Mouse (Mus musculus) erythroblast, embryonic 14.5 days (primary cell): ENCODE measurements around the gene Gpr182. TPM values are rescaled to one million over a fixed set of nuclear protein-coding genes. Genes with fewer than 3 reads are reported as not detected.
A peak's percentile ranks its signal among the peaks of the same experiment; 100 is the strongest.

Experiments used
- H3K27me3 ChIP-seq: 2 replicates; pipeline ENCODE4 v1.6.1; 2012; ENCODE audit warnings: inconsistent platforms; ENCODE audit not compliant: control insufficient read depth
- H3K36me3 ChIP-seq: 2 replicates; pipeline ENCODE4 v1.6.1; 2012; ENCODE audit warnings: mild to moderate bottlenecking, inconsistent platforms; ENCODE audit not compliant: control insufficient read depth
- H3K4me1 ChIP-seq: 2 replicates; pipeline ENCODE4 v1.6.1; 2012; ENCODE audit warnings: inconsistent platforms; ENCODE audit not compliant: control insufficient read depth
- H3K4me3 ChIP-seq: replicated peaks from 2 replicates; pipeline ENCODE3; 2012; ENCODE audit warnings: moderate library complexity, mild to moderate bottlenecking, inconsistent platforms
- H3K9me3 ChIP-seq: 2 replicates; pipeline ENCODE4 v1.6.1; 2012; ENCODE audit warnings: low read length, inconsistent platforms, mixed read lengths; ENCODE audit not compliant: control insufficient read depth
- GATA1 ChIP-seq: IDR thresholded peaks from 2 replicates; pipeline ENCODE4 v1.6.1; 2012; ENCODE audit warnings: low read length, inconsistent platforms, mixed read lengths
- TAL1 ChIP-seq: IDR thresholded peaks from 3 replicates; pipeline ENCODE4 v1.6.1; 2012; ENCODE audit warnings: low read length, inconsistent platforms, mixed read lengths
- polyA plus RNA-seq: library from polyadenylated mRNA; stranded (reverse); fragments of >175 nt; gene quantifications from 2 replicates; pipeline ENCODE4 v1.2.3, GENCODE M21; 2012

The Gpr182 gene
- polyA plus RNA-seq, 1 experiment, result 0.12 TPM

- no peak within 1 kb of the TSS for H3K4me3 ChIP-seq
- no peaks in the 10 kb centered on the region for H3K36me3 ChIP-seq
- peaks cover 6% of the 10 kb centered on the region for H3K4me1 ChIP-seq
- TF ChIP-seq GATA1, result no peak
- no peak for TF ChIP-seq TAL1
- no peaks in the 10 kb centered on the region for H3K27me3 ChIP-seq
- H3K9me3 ChIP-seq, result no peaks in the 10 kb centered on the region
Measured at GRCm38 (mm10) chr10:127759181-127760110, 7.9 kb upstream of the Gpr182 start, which contains the start of the genes Rdh1 and Rdh16f1. Gene Rdh1 (plus strand): TSS chr10:127759721. Gene Rdh16f1 (plus strand): TSS chr10:127759787.

DNA sequence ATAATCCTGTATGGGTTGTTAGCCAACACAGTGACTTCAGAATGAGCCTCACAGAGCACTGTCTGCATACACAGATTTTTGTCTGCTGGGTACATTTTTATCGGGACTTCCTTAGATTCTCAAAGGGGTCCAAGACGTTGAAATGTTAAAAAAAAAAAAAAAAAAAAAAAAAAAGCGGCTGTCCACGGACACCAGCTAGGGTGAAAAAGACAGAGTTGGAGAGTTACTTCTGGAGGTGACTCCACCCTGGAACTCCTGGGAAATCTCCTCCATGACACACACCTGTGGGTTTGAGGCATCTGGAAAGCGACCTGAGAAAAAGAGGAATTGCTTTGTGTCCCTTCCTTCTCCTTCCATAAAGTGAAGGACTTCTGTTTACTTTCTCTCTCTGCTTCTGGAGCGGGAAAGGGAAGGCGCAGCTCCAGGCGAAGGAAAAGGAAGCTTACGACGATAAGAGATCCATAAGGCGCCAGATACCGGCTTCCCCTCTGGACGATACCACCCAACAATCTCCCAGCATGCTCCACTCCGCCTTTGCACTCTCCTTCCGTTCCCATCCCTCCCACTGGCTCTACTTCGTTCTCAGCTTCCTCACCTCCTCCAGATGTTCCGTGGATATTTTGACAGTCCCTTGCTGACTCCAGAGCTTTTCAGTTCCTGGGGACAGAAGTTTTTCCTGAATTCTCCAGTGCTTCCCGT, 4.4 kb upstream of the Gpr182 start:
- H3K4me3 ChIP-seq, result no peak overlapping the region
- no peak for TF ChIP-seq TAL1
- TF ChIP-seq GATA1, result no peak
- H3K9me3 ChIP-seq, result no peaks in the 10 kb centered on the region
- no peaks in the 10 kb centered on the region for H3K36me3 ChIP-seq
- H3K4me1 ChIP-seq, result peaks cover 12% of the 10 kb centered on the region
- no peaks in the 10 kb centered on the region for H3K27me3 ChIP-seq

DNA sequence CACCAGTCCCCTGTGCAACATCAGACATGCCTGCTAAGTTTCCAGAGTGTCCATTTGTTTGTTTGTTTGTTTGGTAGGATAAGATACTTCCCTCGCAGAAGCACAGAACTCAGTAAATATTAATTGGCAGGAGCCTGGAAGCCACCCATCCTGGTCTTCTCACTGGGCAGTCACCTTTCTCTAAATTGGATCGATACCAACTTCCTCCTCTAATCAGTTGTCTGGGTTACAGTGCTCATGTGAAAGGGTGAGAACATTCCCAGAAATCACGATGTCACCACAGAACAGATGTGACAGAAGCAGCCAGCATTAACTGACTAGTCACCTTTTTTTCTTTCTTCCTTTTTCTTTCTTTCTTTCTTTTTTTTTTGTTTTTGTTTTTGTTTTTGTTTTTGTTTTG, 3.7 kb upstream of the Gpr182 start:
- TF ChIP-seq TAL1 (no peak), GATA1 (no peak)
- Histone ChIP-seq H3K9me3 (no peaks in the 10 kb centered on the region), H3K4me1 (peaks cover 12% of the 10 kb centered on the region), H3K36me3 (no peaks in the 10 kb centered on the region; the same call in 1 of the 2 replicates), H3K27me3 (peaks cover 5% of the 10 kb centered on the region), H3K4me3 (no peak overlapping the region)

- H3K4me1 ChIP-seq, result peaks cover 12% of the 10 kb centered on the region
- no peaks in the 10 kb centered on the region; the same call in 1 of the 2 replicates for H3K36me3 ChIP-seq
- H3K9me3 ChIP-seq, result no peaks in the 10 kb centered on the region
- H3K4me3 ChIP-seq, result no peak overlapping the region
- TF ChIP-seq TAL1, result no peak
- TF ChIP-seq GATA1, result no peak
- peaks cover 10% of the 10 kb centered on the region for H3K27me3 ChIP-seq
Measured at GRCm38 (mm10) chr10:127754566-127755166, 3.1 kb upstream of the Gpr182 start.

- peaks cover 7% of the 10 kb centered on the region for H3K4me1 ChIP-seq
- peak overlapping the region; percentile 21 for H3K4me3 ChIP-seq
- H3K27me3 ChIP-seq, result peaks cover 10% of the 10 kb centered on the region
- peaks cover 17% of the 10 kb centered on the region for H3K36me3 ChIP-seq
- no peak for TF ChIP-seq GATA1
- TF ChIP-seq TAL1, result no peak
- no peaks in the 10 kb centered on the region for H3K9me3 ChIP-seq
Measured at GRCm38 (mm10) chr10:127750136-127750777, 1.3 kb downstream of the Gpr182 start.

DNA sequence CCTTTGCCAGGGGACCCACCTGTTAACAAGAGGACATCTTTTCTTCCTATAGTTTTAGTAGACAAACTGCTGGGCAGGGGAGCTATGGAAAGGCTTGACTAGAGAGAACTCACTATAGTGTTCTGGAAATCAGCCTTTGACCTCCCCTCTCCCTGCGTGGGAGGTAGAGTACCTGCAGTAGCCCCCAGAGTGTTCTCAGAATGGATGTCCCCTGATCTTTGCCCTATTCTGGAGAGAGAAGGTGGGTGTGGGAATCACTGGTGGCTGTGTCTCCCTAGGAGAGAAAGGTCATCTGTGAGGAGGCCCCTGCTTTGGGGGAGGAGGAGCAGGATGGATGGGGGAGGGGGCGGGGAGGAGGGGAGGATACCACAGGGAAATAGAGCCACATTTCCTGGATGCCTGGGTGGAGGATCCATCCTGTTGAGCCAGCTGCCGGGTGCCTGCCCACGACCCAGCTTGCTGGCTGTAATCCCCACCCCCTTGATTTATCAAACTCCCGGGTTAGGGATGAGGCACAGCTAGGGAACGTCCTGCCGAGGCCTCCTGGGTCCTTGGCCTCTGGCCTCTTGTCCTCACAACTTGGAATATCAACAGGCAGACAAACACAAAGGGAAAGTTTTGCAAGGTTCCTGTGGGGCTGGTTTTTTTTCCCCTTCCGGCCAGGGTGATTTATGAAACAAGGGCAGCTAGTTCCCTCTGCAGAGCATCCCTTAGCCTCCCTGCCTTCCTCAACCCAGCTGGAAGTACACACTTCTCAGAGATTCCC, 2.5 kb downstream of the Gpr182 start:
- Histone ChIP-seq H3K4me1 (peaks cover 4% of the 10 kb centered on the region), H3K27me3 (peaks cover 10% of the 10 kb centered on the region), H3K36me3 (peaks cover 25% of the 10 kb centered on the region), H3K4me3 (no peak overlapping the region), H3K9me3 (peaks cover under 1% of the 10 kb centered on the region; the same call in 1 of the 2 replicates)
- TF ChIP-seq GATA1 (no peak), TAL1 (no peak)

DNA sequence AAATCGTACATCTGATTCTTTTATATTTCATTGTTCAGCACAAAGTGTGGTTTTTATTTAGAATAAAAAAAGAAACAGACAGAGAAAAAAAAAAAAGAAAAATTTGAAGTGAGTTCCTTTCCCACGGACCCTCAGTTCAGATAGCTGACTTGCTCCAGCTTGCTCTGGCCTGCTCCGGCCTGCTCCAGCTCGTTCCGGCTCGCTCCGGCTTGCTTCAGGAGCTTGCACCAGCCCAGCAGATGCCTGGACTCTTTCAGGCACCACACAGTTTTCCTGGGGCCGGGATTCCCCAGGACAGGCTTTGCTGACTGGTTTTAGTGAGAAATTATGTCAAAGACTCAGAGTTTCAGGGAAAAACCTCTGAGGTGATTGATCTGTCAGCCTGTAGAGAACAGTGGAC, 4.3 kb downstream of the Gpr182 start:
- peaks cover 19% of the 10 kb centered on the region for H3K9me3 ChIP-seq
- peaks cover 10% of the 10 kb centered on the region for H3K27me3 ChIP-seq
- H3K4me3 ChIP-seq, result no peak overlapping the region
- peaks cover 2% of the 10 kb centered on the region for H3K4me1 ChIP-seq
- H3K36me3 ChIP-seq, result peaks cover 42% of the 10 kb centered on the region
- TF ChIP-seq TAL1 (no peak), GATA1 (no peak)

DNA sequence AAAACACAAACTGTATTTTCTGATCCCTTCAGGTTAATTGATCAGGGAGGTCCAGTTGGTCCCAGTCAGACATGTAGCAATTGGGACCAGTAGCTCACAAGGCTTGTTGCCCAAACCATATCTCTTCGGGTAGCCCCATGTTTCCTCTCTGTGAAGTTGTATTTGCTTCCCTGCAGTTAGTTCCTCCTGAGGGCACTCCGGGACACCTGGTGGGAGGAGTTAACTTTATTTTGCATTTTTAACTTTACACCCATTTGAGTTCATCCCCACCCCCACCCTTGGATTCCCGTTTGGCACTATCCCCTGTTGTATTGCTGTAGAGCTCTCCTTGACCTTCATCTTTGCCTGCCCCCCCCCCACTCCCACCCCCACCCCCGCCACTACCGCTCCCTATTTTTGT, 5.6 kb downstream of the Gpr182 start:
- no peak overlapping the region for H3K4me3 ChIP-seq
- H3K9me3 ChIP-seq, result peaks cover 27% of the 10 kb centered on the region
- H3K27me3 ChIP-seq, result peaks cover 10% of the 10 kb centered on the region
- TF ChIP-seq TAL1, result no peak
- TF ChIP-seq GATA1, result no peak
- H3K36me3 ChIP-seq, result peaks cover 55% of the 10 kb centered on the region
- no peaks in the 10 kb centered on the region; the same call in 1 of the 2 replicates for H3K4me1 ChIP-seq
